Mouse (Mus musculus): ENCODE results near the gene Clec4g. TPM values are rescaled to one million over a fixed set of nuclear protein-coding genes. Genes with fewer than 3 reads are reported as not detected.

Gene Clec4g
- polyA plus RNA-seq, 1 experiment: not detected

GRCm38 (mm10) chr8:3685422-3685821, 35.0 kb downstream of the Clec4g start:
- H3K79me3 ChIP-seq (ENCODE audit: low read depth): no peaks in the 10 kb centered on the region
- peaks cover 10% of the 10 kb centered on the region for H3K36me3 ChIP-seq (ENCODE audit: control insufficient read depth, insufficient read depth)
- TF ChIP-seq MYOD1 (IDR thresholded peaks at IDR 0.05; ENCODE audit: control insufficient read depth, insufficient read length, low read depth): no peak
- TF ChIP-seq FOSL1 (IDR thresholded peaks at IDR 0.05; ENCODE audit: insufficient read depth, low read length, poor library complexity, severe bottlenecking): no peak
- TF ChIP-seq CEBPB (IDR thresholded peaks at IDR 0.05; ENCODE audit: low read depth): no peak
- no peak for TF ChIP-seq MAX (IDR thresholded peaks at IDR 0.05)
- no peak for TF ChIP-seq MYOG (IDR thresholded peaks at IDR 0.05; ENCODE audit: control insufficient read depth, extremely low read depth, insufficient read length)
- no peak for TF ChIP-seq USF1 (IDR thresholded peaks at IDR 0.05; ENCODE audit: low read depth)
- no peak for TF ChIP-seq CTCF (IDR thresholded peaks at IDR 0.05; ENCODE audit: control insufficient read depth, insufficient read depth, insufficient read length)
- H3K4me3 ChIP-seq (ENCODE audit: insufficient read depth, poor library complexity, severe bottlenecking): no peak overlapping the region
- peaks cover 15% of the 10 kb centered on the region for H3K27me3 ChIP-seq (ENCODE audit: control insufficient read depth, insufficient read depth, insufficient read length)
- H3K79me2 ChIP-seq (ENCODE audit: control insufficient read depth, insufficient read depth): peaks cover 2% of the 10 kb centered on the region
- no peak overlapping the region for H3ac ChIP-seq (ENCODE audit: control insufficient read depth, insufficient read length, low read depth)

GRCm38 (mm10) chr8:3684530-3684929, 35.9 kb downstream of the Clec4g start:
- peaks cover 19% of the 10 kb centered on the region for H3K36me3 ChIP-seq (ENCODE audit: control insufficient read depth, insufficient read depth)
- no peak overlapping the region for H3ac ChIP-seq (ENCODE audit: control insufficient read depth, insufficient read length, low read depth)
- peaks cover 11% of the 10 kb centered on the region for H3K79me2 ChIP-seq (ENCODE audit: control insufficient read depth, insufficient read depth)
- TF ChIP-seq CEBPB (IDR thresholded peaks at IDR 0.05; ENCODE audit: low read depth): no peak
- TF ChIP-seq MYOG (IDR thresholded peaks at IDR 0.05; ENCODE audit: control insufficient read depth, extremely low read depth, insufficient read length): no peak
- TF ChIP-seq USF1 (IDR thresholded peaks at IDR 0.05; ENCODE audit: low read depth): no peak
- no peak for TF ChIP-seq MYOD1 (IDR thresholded peaks at IDR 0.05; ENCODE audit: control insufficient read depth, insufficient read length, low read depth)
- TF ChIP-seq CTCF (IDR thresholded peaks at IDR 0.05; ENCODE audit: control insufficient read depth, insufficient read depth, insufficient read length): no peak
- TF ChIP-seq FOSL1 (IDR thresholded peaks at IDR 0.05; ENCODE audit: insufficient read depth, low read length, poor library complexity, severe bottlenecking): no peak
- no peak for TF ChIP-seq MAX (IDR thresholded peaks at IDR 0.05)
- H3K79me3 ChIP-seq (ENCODE audit: low read depth): no peaks in the 10 kb centered on the region
- no peak overlapping the region for H3K4me3 ChIP-seq (ENCODE audit: insufficient read depth, poor library complexity, severe bottlenecking)
- H3K27me3 ChIP-seq (ENCODE audit: control insufficient read depth, insufficient read depth, insufficient read length): peaks cover 9% of the 10 kb centered on the region

DNA sequence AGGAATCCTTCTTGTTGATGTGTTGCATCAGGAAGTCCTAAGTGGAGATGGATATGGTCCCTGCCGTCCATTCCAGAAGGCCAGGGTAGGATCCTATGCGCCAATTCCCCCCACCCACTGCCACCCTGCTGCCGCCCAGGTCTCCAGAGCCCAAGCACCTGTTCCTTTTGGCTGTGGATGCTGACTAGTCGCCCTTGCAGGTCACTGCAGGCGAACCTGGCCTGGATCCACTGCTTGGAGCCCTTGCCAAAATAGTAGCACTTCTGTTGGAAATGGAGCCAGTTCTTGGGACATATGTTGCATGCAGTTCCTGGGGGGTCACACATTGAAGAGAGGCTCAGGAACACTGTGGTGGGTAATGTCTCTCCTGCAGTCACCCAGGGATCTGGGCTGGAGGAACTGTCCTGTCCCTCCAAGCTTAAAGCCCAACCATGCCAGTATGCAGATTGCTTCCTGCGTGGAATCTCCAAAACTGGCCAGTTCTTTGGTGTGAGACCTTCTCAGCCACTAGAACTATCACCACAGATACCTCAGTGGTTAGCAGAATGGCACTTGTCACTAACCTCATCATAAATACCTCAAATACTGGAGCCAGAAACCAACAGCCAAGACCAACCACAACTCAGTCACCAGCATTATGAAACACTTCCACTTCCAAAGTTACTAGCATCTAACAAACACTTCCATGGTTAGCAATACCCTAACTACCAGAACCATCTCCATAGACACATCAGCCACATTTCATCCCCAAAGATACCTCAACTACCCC, 36.9 kb downstream of the Clec4g start:
- Histone ChIP-seq H3K79me2 (ENCODE audit: control insufficient read depth, insufficient read depth) (peaks cover 21% of the 10 kb centered on the region), H3ac (ENCODE audit: control insufficient read depth, insufficient read length, low read depth) (no peak overlapping the region), H3K79me3 (ENCODE audit: low read depth) (peaks cover 5% of the 10 kb centered on the region), H3K36me3 (ENCODE audit: control insufficient read depth, insufficient read depth) (peaks cover 29% of the 10 kb centered on the region), H3K27me3 (ENCODE audit: control insufficient read depth, insufficient read depth, insufficient read length) (peaks cover 3% of the 10 kb centered on the region), H3K4me3 (ENCODE audit: insufficient read depth, poor library complexity, severe bottlenecking) (no peak overlapping the region)
- TF ChIP-seq MYOD1 (IDR thresholded peaks at IDR 0.05; ENCODE audit: control insufficient read depth, insufficient read length, low read depth) (no peak), MAX (IDR thresholded peaks at IDR 0.05) (no peak), USF1 (IDR thresholded peaks at IDR 0.05; ENCODE audit: low read depth) (no peak), MYOG (IDR thresholded peaks at IDR 0.05; ENCODE audit: control insufficient read depth, extremely low read depth, insufficient read length) (no peak), CTCF (IDR thresholded peaks at IDR 0.05; ENCODE audit: control insufficient read depth, insufficient read depth, insufficient read length) (no peak), CEBPB (IDR thresholded peaks at IDR 0.05; ENCODE audit: low read depth) (no peak), FOSL1 (IDR thresholded peaks at IDR 0.05; ENCODE audit: insufficient read depth, low read length, poor library complexity, severe bottlenecking) (no peak)

GRCm38 (mm10) chr8:3682435-3682834, 38.0 kb downstream of the Clec4g start:
- Histone ChIP-seq H3K36me3 (ENCODE audit: control insufficient read depth, insufficient read depth) (peaks cover 29% of the 10 kb centered on the region), H3K27me3 (ENCODE audit: control insufficient read depth, insufficient read depth, insufficient read length) (peaks cover 3% of the 10 kb centered on the region)
- TF ChIP-seq USF1 (IDR thresholded peaks at IDR 0.05; ENCODE audit: low read depth): no peak

DNA sequence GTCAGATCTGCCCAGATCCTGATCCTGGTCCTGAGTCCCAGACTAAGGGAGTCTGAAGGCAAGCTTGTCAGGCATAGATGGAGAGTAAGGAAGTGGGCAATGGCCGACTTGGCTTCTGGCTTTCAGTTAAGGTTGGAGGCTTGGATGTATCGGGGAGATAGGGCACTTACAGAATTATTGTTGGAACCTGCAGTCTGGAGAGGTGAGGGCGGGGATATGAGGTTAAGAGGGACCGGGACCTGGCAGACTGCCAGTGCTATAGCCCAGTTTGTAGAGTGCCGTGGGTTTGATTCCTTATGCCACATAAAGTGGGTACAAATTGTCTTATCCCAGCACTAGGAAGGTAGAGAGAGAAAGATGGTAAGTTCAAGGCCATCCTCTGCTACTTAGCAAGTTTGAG, 40.8 kb downstream of the Clec4g start:
- Histone ChIP-seq H3K4me3 (ENCODE audit: insufficient read depth, poor library complexity, severe bottlenecking) (no peak overlapping the region), H3K36me3 (ENCODE audit: control insufficient read depth, insufficient read depth) (peaks cover 29% of the 10 kb centered on the region), H3K79me2 (ENCODE audit: control insufficient read depth, insufficient read depth) (peaks cover 44% of the 10 kb centered on the region), H3K79me3 (ENCODE audit: low read depth) (peaks cover 26% of the 10 kb centered on the region), H3ac (ENCODE audit: control insufficient read depth, insufficient read length, low read depth) (no peak overlapping the region), H3K27me3 (ENCODE audit: control insufficient read depth, insufficient read depth, insufficient read length) (no peaks in the 10 kb centered on the region)
- TF ChIP-seq CEBPB (IDR thresholded peaks at IDR 0.05; ENCODE audit: low read depth) (no peak), MYOD1 (IDR thresholded peaks at IDR 0.05; ENCODE audit: control insufficient read depth, insufficient read length, low read depth) (no peak), FOSL1 (IDR thresholded peaks at IDR 0.05; ENCODE audit: insufficient read depth, low read length, poor library complexity, severe bottlenecking) (no peak)

More at GRCm38 (mm10) chr8:3682435-3682834, 38.0 kb downstream of the Clec4g start:
- H3ac ChIP-seq (ENCODE audit: control insufficient read depth, insufficient read length, low read depth): no peak overlapping the region
- H3K79me2 ChIP-seq (ENCODE audit: control insufficient read depth, insufficient read depth): peaks cover 32% of the 10 kb centered on the region
- H3K79me3 ChIP-seq (ENCODE audit: low read depth): peaks cover 16% of the 10 kb centered on the region
- no peak overlapping the region for H3K4me3 ChIP-seq (ENCODE audit: insufficient read depth, poor library complexity, severe bottlenecking)

DNA sequence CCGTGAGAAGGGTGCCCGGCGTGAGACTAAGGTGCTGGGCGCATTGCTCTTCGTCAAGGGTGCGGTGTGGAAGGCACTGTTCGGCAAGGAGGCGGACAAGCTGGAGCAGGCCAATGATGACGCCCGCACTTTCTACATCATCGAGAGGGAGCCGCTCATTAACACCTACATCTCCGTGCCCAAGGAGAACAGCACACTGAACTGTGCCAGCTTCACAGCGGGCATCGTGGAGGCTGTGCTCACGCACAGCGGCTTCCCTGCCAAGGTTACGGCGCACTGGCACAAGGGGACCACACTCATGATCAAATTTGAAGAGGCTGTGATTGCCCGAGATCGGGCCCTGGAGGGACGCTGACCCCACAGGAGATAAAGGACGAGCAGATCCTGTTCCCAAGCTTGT, 41.2 kb downstream of the Clec4g start:
- H3K4me3 ChIP-seq (ENCODE audit: insufficient read depth, poor library complexity, severe bottlenecking): no peak overlapping the region
- H3K79me2 ChIP-seq (ENCODE audit: control insufficient read depth, insufficient read depth): peaks cover 44% of the 10 kb centered on the region
- no peak overlapping the region for H3ac ChIP-seq (ENCODE audit: control insufficient read depth, insufficient read length, low read depth)
- TF ChIP-seq FOSL1 (IDR thresholded peaks at IDR 0.05; ENCODE audit: insufficient read depth, low read length, poor library complexity, severe bottlenecking) (no peak), MAX (IDR thresholded peaks at IDR 0.05) (no peak), MYOG (IDR thresholded peaks at IDR 0.05; ENCODE audit: control insufficient read depth, extremely low read depth, insufficient read length) (no peak), CEBPB (IDR thresholded peaks at IDR 0.05; ENCODE audit: low read depth) (no peak), MYOD1 (IDR thresholded peaks at IDR 0.05; ENCODE audit: control insufficient read depth, insufficient read length, low read depth) (no peak), CTCF (IDR thresholded peaks at IDR 0.05; ENCODE audit: control insufficient read depth, insufficient read depth, insufficient read length) (no peak)
- H3K79me3 ChIP-seq (ENCODE audit: low read depth): peaks cover 26% of the 10 kb centered on the region
- H3K36me3 ChIP-seq (ENCODE audit: control insufficient read depth, insufficient read depth): peaks cover 29% of the 10 kb centered on the region
- no peaks in the 10 kb centered on the region for H3K27me3 ChIP-seq (ENCODE audit: control insufficient read depth, insufficient read depth, insufficient read length)
